Mouse (Mus musculus) gastrocnemius, postnatal 36 days (tissue): Measurements from ENCODE around the gene Ptprs. TPM values are rescaled to one million over a fixed set of nuclear protein-coding genes. Genes with fewer than 3 reads are reported as not detected.

ENCODE experiments used
- DNase-seq, 2 experiments: peaks; one replicate each; pipeline ENCODE4 v3.0.0; 2022
- intact Hi-C: fragments of 180-260 bp; cut with DNase I; formaldehyde crosslinking; loops from one replicate; pipeline ENCODE4 v1.15.1; 2025
- total RNA-seq, 2 experiments: library from RNA; stranded (reverse); gene quantifications; 2 replicates each; pipeline ENCODE4 v1.2.3; 2021

Gene Ptprs
- total RNA-seq, 2 experiments from 2014 or later = 35.0 to 45.6 TPM

GRCm38 (mm10) chr17:56396051-56396450 lies 80.2 kb downstream of the Ptprs start:
- intact Hi-C loops = no loop called here
- DNase-seq = no peak

- intact Hi-C loops = no loop called here
- DNase-seq = no peak
These were observed 82.4 kb downstream of the Ptprs start for GRCm38 (mm10) chr17:56393889-56394288.

DNA sequence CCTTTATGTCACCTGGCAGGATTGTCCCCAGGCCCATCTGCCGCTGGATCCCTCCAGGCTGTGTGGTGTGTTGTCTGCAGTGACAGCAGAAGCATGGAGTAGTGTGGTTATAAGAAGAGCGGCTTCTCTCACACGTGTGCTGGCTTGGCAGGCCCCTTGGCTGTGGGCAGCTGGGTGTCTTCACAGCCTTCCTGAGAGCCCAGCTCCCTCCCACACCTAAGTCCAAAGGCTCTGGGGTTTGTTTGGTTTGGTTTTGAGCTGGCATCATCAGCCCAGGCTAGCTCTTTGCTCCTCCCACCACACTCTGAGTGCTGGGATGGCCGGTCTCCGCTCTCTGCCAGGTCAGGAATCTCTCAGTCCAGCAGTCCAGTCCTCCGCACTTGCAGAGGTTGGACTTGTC lies 83.0 kb downstream of the Ptprs start:
- intact Hi-C loops = no loop called here
- no peak for DNase-seq

DNA sequence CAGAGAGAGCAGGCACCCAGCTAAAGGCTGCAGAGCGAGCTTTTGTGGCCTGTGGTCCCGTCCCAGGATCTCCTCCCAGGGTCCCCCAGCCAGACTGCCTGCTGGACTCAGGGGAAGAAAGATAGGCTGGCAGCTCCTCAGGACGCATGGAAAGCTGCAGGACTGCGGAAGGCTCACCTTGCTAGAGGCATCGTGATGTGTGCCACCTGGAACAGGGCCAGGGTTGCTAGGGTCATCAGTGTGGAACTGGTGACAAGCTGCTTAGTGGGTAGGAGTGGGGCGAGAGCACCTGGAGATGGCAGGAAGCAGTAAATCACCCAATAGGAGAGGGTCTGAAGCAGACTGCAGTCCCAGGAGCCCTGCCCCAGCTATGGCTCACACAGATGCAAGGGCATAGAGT lies 88.7 kb downstream of the Ptprs start:
- intact Hi-C loops = no loop called here
- DNase-seq = no peak

DNA sequence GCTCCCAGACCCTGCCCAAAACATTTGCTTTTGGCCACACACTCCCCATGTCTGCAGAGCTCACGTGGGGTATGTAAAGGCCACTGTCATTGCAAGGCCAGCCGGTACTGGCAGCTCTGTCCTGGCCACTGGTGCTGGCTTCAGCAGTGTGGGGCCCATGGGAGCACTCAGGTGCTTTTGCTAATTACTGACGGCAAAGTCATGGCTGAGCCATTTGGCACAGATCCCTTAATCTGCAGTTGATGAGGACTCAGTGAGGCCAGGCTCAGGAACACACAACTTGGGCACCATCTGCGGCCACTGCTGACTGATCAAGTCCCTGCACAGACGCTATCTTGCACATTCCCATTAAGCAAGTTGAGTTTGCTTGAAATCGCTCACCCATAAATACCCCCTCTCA lies 91.4 kb downstream of the Ptprs start:
- DNase-seq = no peak
- intact Hi-C loops = no loop called here

- intact Hi-C loops = no loop called here
- DNase-seq = no peak
These were observed 93.3 kb downstream of the Ptprs start for GRCm38 (mm10) chr17:56382997-56383396.

- DNase-seq = no peak
- intact Hi-C loops = no loop called here
These were observed 95.1 kb downstream of the Ptprs start for GRCm38 (mm10) chr17:56381183-56381582.

DNA sequence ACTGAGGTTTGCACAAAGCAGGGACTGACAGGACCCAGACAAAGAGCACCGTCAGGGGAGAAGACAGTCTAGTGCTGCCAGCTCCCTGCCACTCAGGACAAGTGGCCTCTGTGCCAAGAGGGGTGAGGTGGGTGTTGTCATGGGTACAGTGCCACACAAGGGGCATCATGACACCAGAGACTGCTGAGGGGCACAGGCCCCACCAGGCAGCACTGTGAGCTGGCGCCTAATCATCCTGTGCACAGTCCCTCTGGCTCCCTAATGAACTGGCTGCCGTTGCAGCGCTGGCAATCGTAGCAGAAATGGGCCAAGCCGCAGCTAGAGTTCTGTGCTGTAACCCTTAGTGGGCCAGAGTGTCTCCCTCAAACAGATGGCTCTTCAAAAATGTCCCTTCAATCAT lies 96.0 kb downstream of the Ptprs start:
- no peak for DNase-seq
- intact Hi-C loops = no loop called here

- intact Hi-C loops = no loop called here
- DNase-seq = no peak
These were observed 96.9 kb downstream of the Ptprs start for GRCm38 (mm10) chr17:56379281-56379834.

GRCm38 (mm10) chr17:56374851-56375250 lies 101.4 kb downstream of the Ptprs start:
- intact Hi-C loops = no loop called here
- DNase-seq = peak in 1 of 2 experiments; percentile 55

DNA sequence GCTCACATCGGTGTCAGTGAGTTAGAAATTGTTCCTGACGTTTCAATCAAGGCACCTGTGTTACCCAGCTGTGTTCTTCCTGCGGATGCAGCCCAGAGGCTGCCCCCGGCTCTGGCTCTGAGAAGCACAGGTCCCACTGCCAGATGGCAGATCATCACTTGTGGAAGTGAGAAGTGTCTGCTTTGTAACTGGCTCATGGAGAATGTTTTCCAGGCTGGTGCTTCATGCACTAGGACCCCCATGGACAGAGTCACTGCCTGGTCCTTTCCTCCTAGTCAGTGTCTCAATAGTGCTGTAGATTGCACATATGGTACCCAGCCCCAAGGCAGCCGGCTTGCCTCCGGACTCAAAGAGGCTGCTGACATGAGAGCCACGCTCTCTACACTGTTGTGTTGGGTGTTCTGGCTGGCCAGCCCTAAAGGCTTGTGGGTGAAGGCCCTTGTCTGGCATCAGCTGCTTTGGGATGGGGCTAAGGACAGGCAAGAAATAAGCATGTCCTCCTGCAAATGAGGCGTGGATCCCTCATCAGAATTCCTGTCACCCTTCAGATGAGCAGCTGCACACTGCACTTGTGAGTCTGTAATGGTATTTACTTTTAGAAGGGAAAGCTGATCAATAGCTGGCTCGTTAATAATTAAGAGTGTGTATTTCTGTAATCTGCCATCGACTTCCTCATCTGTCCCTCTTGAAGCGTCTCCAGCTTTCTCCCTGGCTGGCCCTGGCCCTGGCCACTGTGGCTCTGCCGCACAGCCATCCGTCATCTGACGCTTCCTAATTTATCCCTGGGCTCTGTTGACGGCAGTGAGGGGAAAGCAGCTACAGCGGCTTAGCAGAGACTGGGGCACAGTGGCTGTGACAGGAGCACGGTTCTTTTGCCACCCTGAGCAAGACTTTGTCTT lies 102.9 kb downstream of the Ptprs start:
- intact Hi-C loops = no loop called here
- DNase-seq = no peak

- intact Hi-C loops = no loop called here
- DNase-seq = no peak
These were observed 104.2 kb downstream of the Ptprs start for GRCm38 (mm10) chr17:56372109-56372508.

DNA sequence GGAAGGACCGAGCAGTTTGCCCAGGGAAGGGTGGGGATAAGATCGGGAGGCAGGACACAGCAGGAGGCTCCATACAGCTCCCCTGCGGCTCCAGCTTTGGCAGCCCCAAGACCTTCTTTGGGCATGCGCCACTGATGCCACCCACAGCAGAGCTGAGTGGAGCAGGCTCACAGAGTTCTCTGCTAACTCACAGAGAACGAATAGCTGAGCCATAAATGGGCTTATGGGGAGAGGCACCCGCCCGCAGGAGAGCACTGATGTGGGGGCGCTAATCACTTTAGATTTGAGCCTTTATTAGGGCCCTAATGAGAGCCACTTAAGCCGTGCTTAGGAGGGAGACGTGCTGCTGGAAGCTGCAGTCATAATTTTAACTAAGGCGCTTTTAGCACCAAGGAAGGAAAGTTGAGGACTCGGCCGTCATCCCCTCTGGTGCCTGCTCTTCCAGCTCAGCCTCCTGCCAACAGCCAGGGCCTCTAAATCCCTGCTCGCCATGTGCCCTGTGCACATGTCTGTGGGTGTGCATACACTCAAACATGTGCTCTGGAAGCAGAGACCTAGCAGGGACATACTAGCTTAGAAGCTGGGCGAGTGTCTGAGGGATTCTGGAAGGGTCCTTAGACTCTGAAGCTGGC lies 105.1 kb downstream of the Ptprs start:
- intact Hi-C loops = no loop called here
- DNase-seq = no peak

GRCm38 (mm10) chr17:56370090-56370489 lies 106.2 kb downstream of the Ptprs start:
- intact Hi-C loops = no loop called here
- DNase-seq = no peak

- intact Hi-C loops = no loop called here
- no peak for DNase-seq
These were observed 107.9 kb downstream of the Ptprs start for GRCm38 (mm10) chr17:56368291-56368790.

DNA sequence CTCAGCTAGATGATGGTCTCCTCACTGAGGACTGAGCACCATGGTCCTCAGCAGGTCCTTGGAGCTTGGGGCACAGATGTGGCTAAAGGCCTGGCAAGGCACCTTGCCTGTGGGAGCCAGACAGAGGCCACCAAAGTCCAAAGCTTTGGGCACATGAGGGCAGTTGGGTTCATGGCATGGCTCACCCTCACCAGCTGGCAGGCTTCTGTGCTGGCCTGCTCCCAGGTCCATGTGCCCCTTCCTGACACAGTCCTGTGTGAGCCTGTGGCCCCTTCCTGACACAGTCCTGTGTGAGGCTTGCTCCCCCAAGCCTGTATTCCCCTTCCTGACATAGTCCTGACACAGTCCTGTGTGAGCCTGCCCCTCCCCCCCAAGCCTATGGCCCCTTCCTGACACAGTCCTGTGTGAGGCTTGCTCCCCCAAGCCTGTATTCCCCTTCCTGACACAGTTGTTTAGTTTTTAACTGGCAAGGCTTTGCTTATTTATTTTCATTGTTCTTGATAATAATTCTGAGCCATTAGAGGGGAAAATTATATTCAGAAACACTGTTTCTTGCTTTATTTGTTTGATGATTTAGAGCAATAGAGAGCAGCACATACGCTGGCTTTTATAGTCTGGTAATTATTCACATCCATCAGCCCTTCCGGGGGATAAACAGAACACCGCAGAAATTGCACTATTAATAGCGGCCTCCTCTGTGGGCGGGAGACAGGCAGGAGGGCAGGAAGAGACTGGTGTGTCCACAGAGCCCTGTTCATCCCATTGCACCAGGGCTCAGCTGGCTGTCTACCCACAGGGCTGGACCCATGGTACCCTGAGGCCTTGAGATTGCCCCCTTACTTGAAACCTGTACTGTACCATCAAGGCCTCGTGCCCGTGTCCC lies 110.3 kb downstream of the Ptprs start:
- intact Hi-C loops = no loop called here
- DNase-seq = no peak
